Mouse (Mus musculus) ES-Bruce4 (cell line): Measurements from ENCODE around the gene Ssr2.

ENCODE experiments used
- CTCF ChIP-seq: IDR thresholded peaks from one replicate; pipeline ENCODE4 v1.8.1; 2011; ENCODE audit warnings: low read depth, low read length
- EP300 ChIP-seq: IDR thresholded peaks from 2 replicates; pipeline ENCODE4 v1.6.1; 2011; ENCODE audit warnings: low read depth, low read length; ENCODE audit not compliant: insufficient read depth
- POLR2A ChIP-seq: IDR thresholded peaks from one replicate; pipeline ENCODE4 v1.8.1; 2011; ENCODE audit warnings: low read length; ENCODE audit not compliant: insufficient read depth

DNA sequence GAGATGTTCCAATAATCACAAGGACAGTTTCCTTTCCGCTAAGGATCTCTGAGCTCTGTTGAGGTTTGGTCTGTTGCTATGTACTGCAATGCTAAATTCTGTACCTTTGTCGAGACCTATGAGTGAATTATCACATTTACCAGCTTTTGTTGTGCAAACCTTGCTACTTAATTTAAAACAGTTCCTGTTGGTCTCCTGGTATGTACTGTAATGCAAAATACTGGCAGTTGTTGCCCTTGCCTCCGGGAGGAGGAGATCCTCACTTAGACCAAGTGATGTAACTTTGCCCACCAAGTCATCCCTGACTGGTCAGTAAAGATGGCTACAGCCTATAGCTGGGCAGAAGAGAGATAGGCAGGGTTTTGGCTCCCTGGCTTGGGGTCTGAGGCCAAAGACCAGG, at the start of gene Ssr2:
- TF ChIP-seq POLR2A, result peak; percentile 13
- no peak for TF ChIP-seq CTCF
- TF ChIP-seq EP300, result peak; percentile 83
